Comparison of ENCODE assay signal across 27 mouse cellular contexts in the genomic region with DNA sequence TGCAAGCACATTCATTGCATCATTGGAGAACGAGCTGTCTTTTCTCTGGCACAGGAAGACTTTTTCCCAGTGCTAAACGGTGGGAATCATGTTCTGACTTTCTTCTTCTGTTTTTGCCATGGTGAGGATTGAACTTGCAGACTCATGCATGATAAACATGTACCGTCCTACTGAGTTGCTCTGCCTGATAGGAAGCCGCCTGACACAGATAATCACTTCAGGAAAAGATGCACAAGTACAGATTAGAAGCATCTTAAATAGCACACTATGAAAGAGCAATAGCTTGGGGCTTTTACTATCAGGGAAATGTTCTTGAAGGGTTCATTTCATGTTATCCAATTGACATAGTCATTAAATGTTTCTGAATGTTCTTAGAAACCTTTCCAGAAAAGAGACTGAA. TPM values are rescaled to one million over a fixed set of nuclear protein-coding genes. Genes with fewer than 3 reads are reported as not detected.
DNase-seq lines count a peak whose midpoint lies in the region; ATAC-seq and TF ChIP-seq lines count a peak whose summit lies in the region.
"Had no signal": no experiment of that assay in that cellular context is flagged by ENCODE, and none has a peak within 500 bp of the region (broad histone marks: within the 10 kb centered on the region; RNA-seq: fewer than 3 reads in every experiment).

No protein-coding gene starts in this region.

- no peaks in the 10 kb centered on the region for H3K27me3 ChIP-seq in hindbrain, embryonic 14.5 days (ENCODE audit: control insufficient read depth, insufficient read depth, low read length)
- no peaks in the 10 kb centered on the region for H3K27me3 ChIP-seq in hindbrain, embryonic 12.5 days
- H3K27me3 ChIP-seq in liver, embryonic 14.5 days (ENCODE audit: control insufficient read depth, insufficient read depth, low read length): no peaks in the 10 kb centered on the region
- H3K27me3 ChIP-seq: CH12.LX; forebrain, embryonic 13.5 days; heart, embryonic 12.5 days; heart, embryonic 15.5 days; hindbrain, embryonic 15.5 days had no signal

- H3K9me3 ChIP-seq in hindbrain, embryonic 14.5 days (ENCODE audit: control insufficient read depth, low read length): no peaks in the 10 kb centered on the region
- no peaks in the 10 kb centered on the region for H3K9me3 ChIP-seq in hindbrain, embryonic 12.5 days (replicated peaks)
- no peaks in the 10 kb centered on the region for H3K9me3 ChIP-seq in liver, embryonic 14.5 days (ENCODE audit: control insufficient read depth, low read length)
- H3K9me3 ChIP-seq: forebrain, embryonic 13.5 days; G1E; heart, embryonic 15.5 days; hindbrain, embryonic 10.5 days; hindbrain, embryonic 15.5 days had no signal

- TF ChIP-seq EP300 in liver, embryonic 14.5 days (IDR thresholded peaks at IDR 0.05; ENCODE audit: low read depth): peak; percentile 51

- H3K4me3 ChIP-seq in hindbrain, embryonic 14.5 days (replicated peaks; ENCODE audit: low read length): no peak overlapping the region
- H3K4me3 ChIP-seq in hindbrain, embryonic 12.5 days: no peak overlapping the region
- no peak overlapping the region for H3K4me3 ChIP-seq in liver, embryonic 14.5 days (ENCODE audit: insufficient read depth in 1 of 2, low read depth in 2 of 2, low read length in 2 of 2)
- H3K4me3 ChIP-seq: forebrain, embryonic 10.5 days; forebrain, embryonic 13.5 days; heart, embryonic 12.5 days; heart, embryonic 15.5 days; hindbrain, embryonic 10.5 days; hindbrain, embryonic 15.5 days had no signal

- no peak overlapping the region for H3K27ac ChIP-seq in hindbrain, embryonic 14.5 days
- no peak overlapping the region for H3K27ac ChIP-seq in hindbrain, embryonic 12.5 days
- H3K27ac ChIP-seq in liver, embryonic 14.5 days: no peak overlapping the region
- H3K27ac ChIP-seq: forebrain, embryonic 10.5 days; forebrain, embryonic 13.5 days; heart, embryonic 15.5 days; hindbrain, embryonic 10.5 days; hindbrain, embryonic 15.5 days had no signal

- no peaks in the 10 kb centered on the region for H3K4me1 ChIP-seq in hindbrain, embryonic 14.5 days (replicated peaks; ENCODE audit: control insufficient read depth, insufficient read depth, low read length)
- no peaks in the 10 kb centered on the region for H3K4me1 ChIP-seq in hindbrain, embryonic 12.5 days
- H3K4me1 ChIP-seq in liver, embryonic 14.5 days (replicated peaks; ENCODE audit: control insufficient read depth in 2 of 2, insufficient read depth in 2 of 2, low read length in 1 of 2): peaks cover 0 to 2% of the 10 kb centered on the region in 2 experiments; a peak in 1 of 4 replicates
- H3K4me1 ChIP-seq: forebrain, embryonic 10.5 days; forebrain, embryonic 13.5 days; heart, embryonic 12.5 days; heart, embryonic 15.5 days; hindbrain, embryonic 10.5 days; hindbrain, embryonic 15.5 days had no signal

- no peak for ATAC-seq in hindbrain, embryonic 14.5 days (ENCODE audit: low FRiP score)
- no peak for ATAC-seq in hindbrain, embryonic 12.5 days (ENCODE audit: low FRiP score)
- ATAC-seq in liver, embryonic 14.5 days (ENCODE audit: insufficient read depth): peak; percentile 47; the same call in 1 of the 2 replicates
- ATAC-seq in megakaryocyte progenitor cell, adult 5-6 weeks (replicated peaks; ENCODE audit: poor library complexity): 0 out of 2 replicates have a peak, but pooled peaks have one; percentile 11
- ATAC-seq: activated CD4-positive, CD25-positive, alpha-beta regulatory T cell, adult 4 months; forebrain, embryonic 13.5 days; forebrain, embryonic 16.5 days had no signal

- intact Hi-C loops in gastrocnemius, postnatal 14 days (cut with DNase I; ENCODE audit: low total_unique reads): no loop called here

- H3K9ac ChIP-seq in hindbrain, embryonic 14.5 days: no peak overlapping the region
- H3K9ac ChIP-seq in hindbrain, embryonic 12.5 days: no peak overlapping the region
- H3K9ac ChIP-seq in liver, embryonic 14.5 days (replicated peaks): no peak overlapping the region
- H3K9ac ChIP-seq: forebrain, embryonic 13.5 days; heart, embryonic 12.5 days; heart, embryonic 15.5 days; hindbrain, embryonic 15.5 days had no signal

- no peak overlapping the region for H3K4me2 ChIP-seq in hindbrain, embryonic 14.5 days (replicated peaks)
- H3K4me2 ChIP-seq in hindbrain, embryonic 12.5 days (replicated peaks): no peak overlapping the region
- no peak overlapping the region for H3K4me2 ChIP-seq in liver, embryonic 14.5 days (ENCODE audit: low read depth)
- H3K4me2 ChIP-seq: forebrain, embryonic 13.5 days; heart, embryonic 12.5 days; heart, embryonic 15.5 days; hindbrain, embryonic 15.5 days had no signal

- H3K36me3 ChIP-seq in hindbrain, embryonic 14.5 days (replicated peaks; ENCODE audit: control insufficient read depth, insufficient read depth): no peaks in the 10 kb centered on the region
- H3K36me3 ChIP-seq in hindbrain, embryonic 12.5 days: no peaks in the 10 kb centered on the region
- no peaks in the 10 kb centered on the region for H3K36me3 ChIP-seq in liver, embryonic 14.5 days (replicated peaks; ENCODE audit: control insufficient read depth, insufficient read depth, low read depth)
- H3K36me3 ChIP-seq: forebrain, embryonic 10.5 days; G1E; heart, embryonic 12.5 days; heart, embryonic 15.5 days; hindbrain, embryonic 10.5 days; hindbrain, embryonic 15.5 days had no signal

- peak; percentile 20 for DNase-seq in hindbrain, embryonic 14.5 days (ENCODE audit: low spot score)
- no peak for DNase-seq in liver, embryonic 14.5 days (ENCODE audit: low read depth in 3 of 3, low spot score in 3 of 3)
- no peak for DNase-seq in liver
- no peak for DNase-seq in urinary bladder, postnatal 36 days (ENCODE audit: low spot score in 2 of 2)
- no peak for DNase-seq in gastrocnemius, postnatal 14 days
- DNase-seq: adrenal gland, postnatal 10 days; adrenal gland, postnatal 36 days; B cell, adult 2 months; cerebellum, adult 18-20 months; cerebellum, adult 9-10 months; cerebellum, postnatal 14 days; gastrocnemius, postnatal 10 days; heart, adult 18-20 months; heart, postnatal 10 days; heart, postnatal 36 days had no signal

- TF ChIP-seq CTCF in liver, embryonic 14.5 days (IDR thresholded peaks at IDR 0.05; ENCODE audit: low read depth): no peak

- 86% methylated on average over 4 of the region's 4 CpGs for WGBS in hindbrain, embryonic 14.5 days
- WGBS in hindbrain, embryonic 12.5 days: 85% methylated on average over 4 of the region's 4 CpGs
- WGBS in liver, embryonic 14.5 days (ENCODE audit: insufficient replicate concordance): 24% methylated on average over 4 of the region's 4 CpGs

RNA-seq across cellular contexts. Expression of a gene that starts 46.6 kb away (rescaled TPM):
- polyA plus RNA-seq in hindbrain, embryonic 14.5 days (2014; fragmentation: Nextera tagmentation; extraction: Ambion mirVana): 60.7 and 63.1 TPM in 2 replicates
- polyA plus RNA-seq in hindbrain, embryonic 12.5 days (2016; fragmentation: Nextera tagmentation; extraction: Ambion mirVana): 51.3 and 57.1 TPM in 2 replicates
- 5.0 and 9.1 TPM in 2 replicates for polyA plus RNA-seq in liver, embryonic 14.5 days (2012; rRNA removed)
- 19.6 and 21.0 TPM in 2 replicates for polyA plus RNA-seq in liver, embryonic 14.5 days (2014; fragmentation: Nextera tagmentation; extraction: Ambion mirVana)
- total RNA-seq in megakaryocyte progenitor cell, adult 5-6 weeks (2015): 38.0 and 44.5 TPM in 2 replicates
- 56.2 and 63.8 TPM in 2 replicates for total RNA-seq in megakaryocyte progenitor cell, adult 5-6 weeks (2017)
- 10 to 100 TPM; 15.2 to 18.0 TPM for total RNA-seq in gastrocnemius, postnatal 14 days (2021)

Comparison
In these comparisons a context has a peak if more than half of its experiments do, and no peak if none do; other contexts are left out.
1. ATAC-seq: peak in liver, embryonic 14.5 days (single experiment) and megakaryocyte progenitor cell, adult 5-6 weeks (single experiment); none in hindbrain, embryonic 14.5 days (single experiment) and hindbrain, embryonic 12.5 days (single experiment).